Mouse (Mus musculus): Measurements from ENCODE around the gene Anapc16. TPM values are rescaled to one million over a fixed set of nuclear protein-coding genes. Genes with fewer than 3 reads are reported as not detected.
A peak's percentile ranks its signal among the peaks of the same experiment; 100 is the strongest.

The Anapc16 gene
- polyA plus RNA-seq (2015; fragmentation: Nextera tagmentation; extraction: Ambion mirVana) = 98.4 and 100 TPM in 2 replicates

DNA sequence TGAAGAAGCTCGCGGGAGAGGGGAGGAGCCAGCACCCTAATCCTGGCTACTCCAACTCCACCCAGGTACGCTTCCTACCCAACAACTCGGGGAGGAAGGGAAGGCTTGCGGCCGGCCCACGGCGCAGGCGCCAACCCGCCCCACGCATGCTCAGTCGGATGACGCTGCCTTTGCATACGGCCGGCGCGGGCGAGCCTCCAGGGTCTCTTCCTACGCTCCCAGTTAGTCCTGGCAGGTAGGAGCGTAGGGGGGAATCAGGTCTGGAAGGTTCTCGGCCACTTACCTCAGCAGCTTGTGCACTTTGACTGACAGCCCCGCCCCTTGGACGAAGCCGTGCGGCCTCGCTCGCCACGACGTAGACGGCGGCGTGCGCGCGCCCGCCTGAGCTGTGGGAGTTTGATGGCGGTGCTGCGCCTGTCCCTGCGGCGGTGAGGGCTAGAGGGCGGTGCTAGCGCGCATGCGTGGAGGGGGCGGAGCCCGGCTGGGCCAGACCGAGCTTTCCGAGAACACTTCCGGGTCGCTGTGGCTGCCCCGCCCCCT lies at the start of gene Anapc16, which contains the start of gene Ascc1:
TSS of gene Anapc16 (minus strand) at position 463 of the 540 bp plus-strand sequence.
TSS of gene Ascc1 (plus strand) at position 133 of the 540 bp plus-strand sequence.
- peak within 1 kb of the TSS; percentile 75 for H3K4me2 ChIP-seq (replicated peaks; ENCODE audit: low read depth)
- H3K36me3 ChIP-seq (ENCODE audit: control insufficient read depth, insufficient read depth) = peaks cover 14% of the 10 kb centered on the region; the same call in 1 of the 2 replicates
- under 1% methylated on average over 51 of the region's 51 CpGs for WGBS

DNA sequence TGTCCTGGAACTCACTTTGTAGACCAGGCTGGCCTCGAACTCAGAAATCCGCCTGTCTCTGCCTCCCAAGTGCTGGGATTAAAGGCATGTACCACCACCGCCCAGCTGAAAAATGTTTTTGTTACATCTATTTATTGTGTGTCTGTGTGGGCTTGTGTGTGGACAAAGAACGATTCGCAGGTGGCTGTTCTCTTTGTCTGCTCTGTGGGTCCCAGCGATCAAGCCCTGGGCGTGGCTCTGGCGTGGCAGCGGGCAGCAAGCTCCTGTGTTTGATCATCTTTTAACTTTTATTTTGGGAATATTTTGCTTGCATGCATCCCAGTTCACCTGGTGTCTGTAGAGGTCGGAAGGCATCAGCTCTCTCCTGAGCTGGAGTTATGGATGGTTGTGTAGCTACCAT lies 47.6 kb upstream of the Anapc16 start:
- peaks cover 15% of the 10 kb centered on the region; the same call in 1 of the 2 replicates for H3K36me3 ChIP-seq (ENCODE audit: control insufficient read depth, insufficient read depth)
- H3K9ac ChIP-seq (ENCODE audit: low read depth, low read length) = no peak overlapping the region
- WGBS = 93% methylated on average over 10 of the region's 10 CpGs
- TF ChIP-seq CTCF (IDR thresholded peaks at IDR 0.05; ENCODE audit: low read depth) = no peak
- no peaks in the 10 kb centered on the region for H3K9me3 ChIP-seq (ENCODE audit: control insufficient read depth)
- H3K27me3 ChIP-seq (replicated peaks; ENCODE audit: control insufficient read depth, insufficient read depth, low read length) = no peaks in the 10 kb centered on the region
- no peak for ATAC-seq
- no peaks in the 10 kb centered on the region for H3K4me1 ChIP-seq (replicated peaks; ENCODE audit: control insufficient read depth, insufficient read depth, low read length)
- H3K27ac ChIP-seq (ENCODE audit: low read depth, low read length) = no peak overlapping the region
- no peak overlapping the region for H3K4me2 ChIP-seq (replicated peaks; ENCODE audit: low read depth)
- no peak overlapping the region for H3K4me3 ChIP-seq (ENCODE audit: low read depth, low read length)

More for the DNA sequence above, at the start of gene Anapc16, which contains the start of gene Ascc1:
- peak within 1 kb of the TSS; percentile 73 for H3K4me3 ChIP-seq (ENCODE audit: low read depth, low read length)
- H3K27me3 ChIP-seq (replicated peaks; ENCODE audit: control insufficient read depth, insufficient read depth, low read length) = no peaks in the 10 kb centered on the region
- no peak for TF ChIP-seq CTCF (IDR thresholded peaks at IDR 0.05; ENCODE audit: low read depth)
- H3K4me1 ChIP-seq (replicated peaks; ENCODE audit: control insufficient read depth, insufficient read depth, low read length) = peaks cover 4% of the 10 kb centered on the region
- H3K27ac ChIP-seq (ENCODE audit: low read depth, low read length) = peak within 1 kb of the TSS; percentile 97
- peak; percentile 97 for ATAC-seq
- H3K9me3 ChIP-seq (ENCODE audit: control insufficient read depth) = no peaks in the 10 kb centered on the region
- H3K9ac ChIP-seq (ENCODE audit: low read depth, low read length) = peak within 1 kb of the TSS; percentile 75

DNA sequence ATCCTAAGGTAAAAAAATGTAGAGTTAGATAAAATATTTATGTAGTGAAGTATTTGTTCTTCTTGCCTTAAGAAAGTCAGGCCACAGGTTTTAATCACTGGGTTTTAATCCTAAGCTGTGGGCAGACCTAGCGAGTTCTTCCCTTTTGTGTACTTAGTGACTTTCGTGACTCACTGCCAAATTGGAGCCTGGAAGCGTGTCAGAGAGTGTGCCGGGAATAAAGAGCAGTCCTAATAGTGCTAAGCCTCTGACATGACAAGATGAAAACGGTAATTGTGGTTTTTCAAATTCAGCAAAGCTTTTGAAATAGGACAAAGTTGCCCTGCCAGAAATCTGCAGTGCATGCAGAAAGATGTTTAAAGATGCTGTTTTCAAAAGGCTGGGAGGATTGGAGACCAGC lies 43.8 kb upstream of the Anapc16 start:
- Histone ChIP-seq H3K4me1 (replicated peaks; ENCODE audit: control insufficient read depth, insufficient read depth, low read length) (no peaks in the 10 kb centered on the region), H3K9ac (ENCODE audit: low read depth, low read length) (no peak overlapping the region), H3K36me3 (ENCODE audit: control insufficient read depth, insufficient read depth) (peaks cover 19% of the 10 kb centered on the region), H3K27ac (ENCODE audit: low read depth, low read length) (no peak overlapping the region), H3K9me3 (ENCODE audit: control insufficient read depth) (no peaks in the 10 kb centered on the region), H3K4me2 (replicated peaks; ENCODE audit: low read depth) (no peak overlapping the region), H3K27me3 (replicated peaks; ENCODE audit: control insufficient read depth, insufficient read depth, low read length) (no peaks in the 10 kb centered on the region), H3K4me3 (ENCODE audit: low read depth, low read length) (no peak overlapping the region)
- WGBS = 46% methylated on average over 5 of the region's 5 CpGs
- TF ChIP-seq CTCF (IDR thresholded peaks at IDR 0.05; ENCODE audit: low read depth) = no peak
- ATAC-seq = no peak

DNA sequence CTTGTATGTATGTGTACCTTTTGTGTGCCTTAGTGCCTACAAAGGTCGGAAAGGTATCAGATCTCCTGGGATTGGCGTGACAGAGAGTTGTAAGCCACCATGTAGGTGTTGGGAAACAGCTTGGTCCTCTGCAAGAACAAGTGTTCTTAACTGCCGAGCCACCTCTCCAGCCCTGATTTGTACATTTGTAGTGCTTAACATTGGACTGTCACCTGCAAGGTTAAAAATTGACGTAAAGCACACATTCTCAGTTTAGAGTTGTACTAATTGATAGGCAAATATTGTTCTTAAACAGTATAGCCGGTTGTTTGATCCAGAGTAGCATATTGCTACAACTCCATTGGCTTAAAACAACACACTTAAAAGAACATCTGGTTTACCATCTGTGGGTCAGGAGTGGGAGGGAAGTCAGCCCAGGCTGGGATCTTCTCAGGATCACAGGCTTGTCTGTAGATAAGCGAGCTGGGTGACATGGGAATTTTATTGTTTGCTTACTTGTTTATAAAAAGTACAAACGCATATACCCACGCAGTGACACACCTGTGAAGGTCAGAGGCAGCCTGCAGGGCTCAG lies 39.5 kb upstream of the Anapc16 start:
- Histone ChIP-seq H3K27me3 (replicated peaks; ENCODE audit: control insufficient read depth, insufficient read depth, low read length) (no peaks in the 10 kb centered on the region), H3K9ac (ENCODE audit: low read depth, low read length) (no peak overlapping the region), H3K27ac (ENCODE audit: low read depth, low read length) (no peak overlapping the region), H3K9me3 (ENCODE audit: control insufficient read depth) (no peaks in the 10 kb centered on the region), H3K4me1 (replicated peaks; ENCODE audit: control insufficient read depth, insufficient read depth, low read length) (no peaks in the 10 kb centered on the region), H3K36me3 (ENCODE audit: control insufficient read depth, insufficient read depth) (peaks cover 3% of the 10 kb centered on the region; the same call in 1 of the 2 replicates), H3K4me2 (replicated peaks; ENCODE audit: low read depth) (no peak overlapping the region), H3K4me3 (ENCODE audit: low read depth, low read length) (no peak overlapping the region)
- ATAC-seq = 0 out of 2 replicates have a peak, but pooled peaks have one; percentile 19
- TF ChIP-seq CTCF (IDR thresholded peaks at IDR 0.05; ENCODE audit: low read depth) = no peak
- 41% methylated on average over 8 of the region's 8 CpGs for WGBS

DNA sequence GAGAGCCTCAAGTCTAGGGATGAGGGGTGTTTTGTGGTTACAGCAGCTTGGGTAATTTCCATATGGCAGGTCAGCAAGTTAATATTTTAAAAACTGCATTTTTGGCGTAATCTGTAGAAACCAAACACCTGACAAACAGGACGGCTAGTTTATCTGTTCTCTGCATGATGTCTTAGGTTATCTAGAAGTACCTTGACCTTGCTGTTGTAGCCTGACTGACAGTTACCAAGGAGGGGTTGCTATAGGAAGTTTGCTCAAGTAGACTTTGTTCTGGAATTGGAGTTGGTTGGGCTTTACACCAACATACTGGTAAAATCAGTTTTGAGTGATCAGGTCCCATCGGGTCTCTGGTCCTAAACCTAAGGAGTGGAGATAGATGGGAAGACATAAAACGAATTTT lies 32.8 kb upstream of the Anapc16 start:
- H3K4me3 ChIP-seq (ENCODE audit: low read depth, low read length) = no peak overlapping the region
- peak overlapping the region; percentile 54; the same call in 1 of the 2 replicates for H3K27ac ChIP-seq (ENCODE audit: low read depth, low read length)
- no peak overlapping the region for H3K9ac ChIP-seq (ENCODE audit: low read depth, low read length)
- H3K36me3 ChIP-seq (ENCODE audit: control insufficient read depth, insufficient read depth) = no peaks in the 10 kb centered on the region; the same call in 1 of the 2 replicates
- 30% methylated on average over 4 of the region's 4 CpGs for WGBS
- H3K4me2 ChIP-seq (replicated peaks; ENCODE audit: low read depth) = no peak overlapping the region
- no peak for TF ChIP-seq CTCF (IDR thresholded peaks at IDR 0.05; ENCODE audit: low read depth)
- peak; percentile 62 for ATAC-seq
- no peaks in the 10 kb centered on the region for H3K27me3 ChIP-seq (replicated peaks; ENCODE audit: control insufficient read depth, insufficient read depth, low read length)
- H3K4me1 ChIP-seq (replicated peaks; ENCODE audit: control insufficient read depth, insufficient read depth, low read length) = no peaks in the 10 kb centered on the region
- no peaks in the 10 kb centered on the region for H3K9me3 ChIP-seq (ENCODE audit: control insufficient read depth)

DNA sequence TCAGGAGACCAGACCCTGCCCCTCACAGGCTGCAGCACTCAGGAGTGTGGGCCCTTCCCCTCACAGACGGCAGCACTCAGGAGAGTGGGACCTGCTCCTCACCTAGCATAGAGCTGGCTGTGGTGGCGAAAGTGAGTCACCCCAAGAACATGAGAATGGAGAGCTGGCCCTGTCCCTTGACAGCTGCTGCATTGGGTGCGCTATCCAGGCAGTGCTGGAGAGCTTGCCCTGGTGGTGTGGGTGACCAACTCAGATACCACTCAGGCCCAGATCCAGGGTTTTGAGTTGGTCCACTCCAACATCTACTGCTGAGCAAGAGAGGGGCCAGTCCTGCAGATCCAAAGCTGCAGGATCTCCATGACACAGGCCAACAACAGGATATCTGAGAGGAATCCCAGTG lies 31.7 kb upstream of the Anapc16 start:
- no peak overlapping the region for H3K4me2 ChIP-seq (replicated peaks; ENCODE audit: low read depth)
- TF ChIP-seq CTCF (IDR thresholded peaks at IDR 0.05; ENCODE audit: low read depth) = no peak
- H3K36me3 ChIP-seq (ENCODE audit: control insufficient read depth, insufficient read depth) = no peaks in the 10 kb centered on the region; the same call in 1 of the 2 replicates
- no peaks in the 10 kb centered on the region for H3K4me1 ChIP-seq (replicated peaks; ENCODE audit: control insufficient read depth, insufficient read depth, low read length)
- WGBS = 71% methylated on average over 3 of the region's 3 CpGs
- no peaks in the 10 kb centered on the region for H3K27me3 ChIP-seq (replicated peaks; ENCODE audit: control insufficient read depth, insufficient read depth, low read length)
- no peak overlapping the region for H3K9ac ChIP-seq (ENCODE audit: low read depth, low read length)
- ATAC-seq = no peak
- no peak overlapping the region for H3K4me3 ChIP-seq (ENCODE audit: low read depth, low read length)
- no peak overlapping the region for H3K27ac ChIP-seq (ENCODE audit: low read depth, low read length)
- no peaks in the 10 kb centered on the region for H3K9me3 ChIP-seq (ENCODE audit: control insufficient read depth)
